Mouse (Mus musculus): ENCODE results near the gene Mad1l1.
"Not testable (repeated sequence)": the region's sequence is repeated elsewhere in the genome, so short reads cannot be mapped to it uniquely, and the experiment has no call there.

Gene Mad1l1

DNA sequence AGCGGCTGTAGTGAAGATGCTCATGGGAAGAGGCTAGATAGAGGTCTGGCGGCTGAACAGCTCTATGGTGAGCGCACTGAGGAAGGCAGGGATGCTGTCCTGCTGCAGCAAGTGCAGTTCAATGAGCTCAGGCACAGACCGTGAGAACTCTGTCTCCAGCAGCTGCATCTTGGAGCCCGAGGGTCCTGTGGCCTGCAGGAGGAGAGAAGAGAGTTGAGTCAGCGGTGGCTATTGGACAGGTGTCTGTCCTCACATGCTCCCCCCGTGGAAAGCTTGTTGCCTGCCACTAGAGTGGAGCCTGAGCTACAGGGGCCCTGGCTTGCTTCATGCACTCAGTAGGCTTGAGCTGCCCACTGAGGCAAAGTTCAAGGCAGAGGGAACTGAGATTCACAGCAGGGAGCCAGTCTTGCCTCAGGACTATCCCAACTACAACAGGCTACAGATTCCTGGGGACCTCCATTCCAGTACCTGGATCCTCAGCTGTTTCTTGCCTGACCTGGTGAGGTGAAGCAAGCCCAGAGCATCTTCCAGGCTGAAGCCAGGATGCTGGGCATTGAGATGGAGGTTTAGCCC, 312.2 kb downstream of the Mad1l1 start:
- DNase-seq (ENCODE audit: low spot score in 2 of 2) = no peak

DNA sequence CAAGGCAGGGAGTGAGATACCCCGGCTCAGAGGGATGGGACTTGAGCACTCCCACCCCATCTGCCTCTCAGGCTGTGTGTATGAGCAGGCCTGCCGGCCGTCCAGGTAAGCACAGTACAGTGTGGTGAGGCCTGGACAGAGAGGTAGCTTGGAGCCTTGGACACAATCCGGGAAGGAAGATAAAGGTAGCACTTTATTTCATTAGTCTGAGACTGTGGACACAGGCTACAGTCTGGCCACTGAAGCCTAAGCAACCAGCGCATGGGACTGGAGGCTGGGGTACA, 312.9 kb downstream of the Mad1l1 start:
- no peak for DNase-seq (ENCODE audit: low spot score in 2 of 2)

DNA sequence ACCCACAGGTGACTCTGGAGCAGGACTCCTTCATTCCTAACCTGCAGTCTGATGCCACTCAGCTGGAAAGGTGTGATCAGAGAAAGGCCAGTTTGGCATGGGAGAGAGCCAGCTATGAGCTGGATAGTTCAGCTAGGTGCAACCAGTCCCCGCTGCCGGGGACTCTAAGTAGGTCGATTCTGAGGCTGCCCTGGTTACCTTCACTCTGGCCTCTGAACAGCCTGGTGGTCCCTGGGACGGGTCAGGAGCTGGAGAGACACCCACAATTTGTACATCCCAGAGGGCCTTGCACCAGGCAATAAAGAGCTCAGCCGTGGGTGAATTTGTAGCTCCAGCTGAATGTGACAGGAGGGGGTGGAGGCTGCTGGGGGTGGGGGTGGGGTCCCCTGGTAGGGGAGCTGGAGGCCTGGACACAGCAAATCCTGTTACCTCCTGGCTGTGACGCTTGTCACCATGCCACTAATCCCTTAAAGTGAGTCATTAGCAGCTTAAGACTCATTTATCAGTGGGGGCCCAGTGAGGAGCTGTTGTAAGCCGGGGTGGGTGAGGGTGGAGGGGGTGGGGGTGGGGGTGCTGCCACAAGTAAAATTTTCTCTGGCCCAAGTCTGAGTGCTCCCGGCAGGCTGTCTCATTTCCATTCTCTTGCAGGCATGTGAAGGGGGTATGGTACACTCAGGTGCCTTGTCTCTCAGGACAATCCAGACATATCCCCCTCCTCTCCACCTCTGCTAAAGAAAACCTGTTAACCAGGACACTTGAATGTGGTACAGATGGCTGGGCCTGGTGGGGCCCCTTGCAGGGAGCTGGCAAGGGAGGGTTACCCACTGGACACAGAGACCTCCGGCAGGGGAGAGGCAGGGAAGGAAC, 313.5 kb downstream of the Mad1l1 start:
- DNase-seq (ENCODE audit: low spot score in 2 of 2) = no peak

DNA sequence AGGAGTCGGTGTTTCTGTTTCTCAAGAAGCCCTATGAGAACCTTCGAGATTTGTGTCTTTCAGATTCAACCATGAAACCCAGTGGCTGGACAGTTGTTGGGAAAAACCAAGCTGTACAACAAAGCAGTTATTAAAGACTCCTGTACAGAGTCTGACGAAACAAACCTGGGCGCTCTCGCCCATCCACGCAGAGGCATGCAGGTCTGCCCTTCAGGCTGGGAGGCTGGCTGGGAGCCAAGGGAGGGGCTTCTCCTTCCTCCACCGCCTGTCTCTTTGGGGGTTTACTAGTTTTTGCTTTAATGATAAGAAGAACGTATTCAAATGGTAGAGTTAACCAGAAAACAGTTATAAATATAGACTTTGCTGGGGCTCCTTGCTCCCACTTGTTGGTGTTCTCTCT, 314.5 kb downstream of the Mad1l1 start:
- DNase-seq (ENCODE audit: low spot score in 2 of 2) = no peak

DNA sequence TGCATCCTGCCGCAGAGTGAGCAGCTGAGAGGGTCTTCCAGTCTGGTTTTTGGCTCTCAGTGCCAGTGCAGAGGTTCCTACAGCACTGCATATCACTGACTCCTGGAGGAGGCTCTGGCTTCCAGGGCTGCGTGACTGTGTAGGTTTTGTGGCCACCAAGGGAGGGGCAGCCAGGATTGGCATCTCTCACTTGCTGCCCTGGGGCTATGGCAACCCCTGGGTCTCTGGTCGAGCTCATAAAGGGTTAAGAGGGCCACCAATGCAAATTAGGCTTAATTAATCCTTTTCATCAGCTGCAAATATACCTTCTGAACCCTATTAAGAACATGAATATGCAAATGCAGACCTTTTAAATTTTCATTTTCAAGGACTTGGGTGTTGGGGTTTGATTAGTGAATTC, 318.8 kb downstream of the Mad1l1 start:
- DNase-seq (ENCODE audit: low spot score in 2 of 2) = no peak

DNA sequence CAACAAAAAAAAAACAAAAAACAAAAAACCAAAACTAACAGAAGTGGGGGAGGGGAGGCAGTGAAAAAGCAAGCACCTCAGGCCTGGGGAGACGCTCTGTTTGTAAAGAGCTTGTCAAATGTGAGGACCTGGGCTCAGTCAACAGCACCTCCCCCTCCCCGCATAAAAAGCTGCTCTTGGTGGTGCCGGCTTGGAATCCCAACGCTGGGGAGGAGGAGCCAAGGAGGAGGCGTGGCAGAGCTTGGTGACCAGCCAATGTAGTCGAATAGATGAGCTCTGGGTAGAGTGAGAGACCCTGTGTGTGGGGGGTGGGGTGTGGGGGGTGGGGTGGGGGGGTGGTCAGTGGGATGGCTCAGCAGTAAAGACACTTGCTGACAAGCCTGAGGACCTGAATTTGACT, 322.4 kb downstream of the Mad1l1 start:
- no peak for DNase-seq (ENCODE audit: low spot score in 2 of 2)

DNA sequence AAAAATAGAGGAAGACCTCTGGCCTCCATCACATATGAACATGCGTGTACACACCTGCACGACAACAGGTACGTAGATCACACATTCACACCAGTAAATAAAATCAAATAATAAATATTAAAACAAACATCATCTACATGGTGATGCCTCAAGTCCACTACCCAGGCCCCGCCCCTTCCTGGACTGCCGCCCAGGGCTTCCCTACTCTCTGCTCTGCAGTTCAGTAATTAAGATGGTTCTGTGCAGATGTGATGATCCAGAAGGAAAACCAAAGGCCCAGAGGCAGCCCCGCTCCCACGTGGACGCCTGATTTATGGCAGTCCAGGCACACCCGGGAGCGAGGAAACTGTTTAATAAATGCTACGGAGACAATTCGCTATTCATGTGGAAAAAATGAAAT, 323.0 kb downstream of the Mad1l1 start:
- not testable (repeated sequence) for DNase-seq (ENCODE audit: low spot score in 2 of 2)

DNA sequence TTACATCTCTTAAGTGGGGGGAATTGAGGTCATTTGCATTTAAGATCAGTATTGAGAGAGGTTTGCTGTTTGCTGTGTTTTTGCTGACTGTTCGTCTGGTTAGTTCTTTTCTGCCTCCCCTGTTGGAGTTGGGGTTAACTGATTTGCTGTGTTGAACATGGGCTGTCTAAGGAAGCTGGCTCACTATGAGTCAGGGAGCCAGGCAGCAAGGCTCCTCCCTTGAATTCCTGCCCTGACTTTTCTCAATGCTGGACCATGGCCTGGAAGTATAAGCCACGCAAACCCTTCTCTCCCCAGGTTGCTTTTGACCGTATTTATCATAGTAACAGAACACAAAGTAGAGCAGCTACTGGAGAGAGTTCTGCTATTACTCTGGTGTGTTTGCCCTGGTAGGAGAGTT, 329.8 kb downstream of the Mad1l1 start:
- no peak for DNase-seq (ENCODE audit: low spot score in 2 of 2)

DNA sequence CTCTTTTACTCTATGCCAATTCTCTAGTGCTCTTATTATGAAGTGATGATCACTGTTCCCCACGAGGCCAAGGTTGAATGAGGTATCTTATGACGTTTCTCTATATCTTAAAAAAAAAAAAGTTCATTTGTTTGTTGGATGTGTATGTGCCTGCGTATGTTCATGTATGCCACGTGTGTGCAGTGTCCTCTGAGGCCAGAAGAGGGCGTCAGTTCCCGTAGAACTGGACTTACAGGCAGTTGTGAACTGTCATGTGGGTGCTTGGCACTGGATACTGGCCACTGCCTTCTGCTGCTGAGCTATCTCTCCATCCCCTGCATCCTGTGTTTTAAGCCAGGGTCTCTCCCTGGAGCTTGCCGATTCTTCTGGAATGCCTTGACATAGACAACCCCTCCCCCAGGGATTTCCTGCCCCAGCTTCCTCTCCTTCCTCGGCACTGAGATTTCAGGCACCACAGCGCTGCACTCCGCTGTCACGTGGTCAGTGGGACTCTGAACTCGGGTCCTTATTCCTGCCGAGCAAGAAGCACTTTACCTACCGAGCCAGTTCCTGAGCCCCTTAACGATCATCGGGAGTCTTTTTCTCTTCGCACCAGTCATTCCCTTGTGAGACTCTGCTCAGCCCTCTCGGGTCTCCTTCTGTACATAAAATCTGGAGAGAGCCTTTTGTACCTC, 336.1 kb downstream of the Mad1l1 start:
- no peak for DNase-seq (ENCODE audit: low spot score in 2 of 2)

DNA sequence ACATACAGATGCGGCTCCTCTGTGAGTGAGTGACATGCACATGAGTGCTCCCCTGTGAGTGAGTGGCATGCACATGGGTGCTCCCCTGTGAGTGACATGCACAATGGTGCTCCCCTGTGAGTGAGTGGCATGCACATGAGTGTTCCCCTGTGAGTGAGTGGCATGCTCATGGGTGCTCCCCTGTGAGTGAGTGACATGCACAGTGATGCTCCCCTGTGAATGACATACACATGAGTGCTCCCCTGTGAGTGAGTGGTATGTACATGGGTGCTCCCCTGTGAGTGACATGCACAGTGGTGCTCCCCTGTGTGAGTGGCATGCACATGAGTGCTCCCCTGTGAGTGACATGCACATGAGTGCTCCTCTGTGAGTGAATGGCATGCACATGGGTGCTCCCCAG, 339.4 kb downstream of the Mad1l1 start:
- DNase-seq (ENCODE audit: low spot score in 2 of 2) = no peak

DNA sequence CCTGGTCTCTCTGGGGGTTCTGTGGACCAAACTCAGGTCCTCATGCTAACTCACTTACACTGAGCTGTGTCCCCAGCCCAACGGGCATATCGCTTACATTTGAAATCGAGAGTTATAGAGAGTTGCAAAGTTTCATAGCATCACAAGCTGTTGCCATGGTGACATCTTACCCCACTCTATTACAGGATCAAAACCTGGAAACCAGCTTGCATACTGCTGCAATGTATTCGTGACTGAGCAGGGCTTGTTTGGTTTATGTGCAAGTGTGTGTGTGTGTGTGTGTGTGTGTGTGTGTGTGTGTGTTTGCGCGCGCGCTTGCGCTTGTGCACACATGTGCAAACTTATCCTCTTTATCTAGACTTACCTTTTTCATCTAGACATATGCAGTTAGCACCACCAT, 342.0 kb downstream of the Mad1l1 start:
- DNase-seq (ENCODE audit: low spot score in 2 of 2) = no peak

DNA sequence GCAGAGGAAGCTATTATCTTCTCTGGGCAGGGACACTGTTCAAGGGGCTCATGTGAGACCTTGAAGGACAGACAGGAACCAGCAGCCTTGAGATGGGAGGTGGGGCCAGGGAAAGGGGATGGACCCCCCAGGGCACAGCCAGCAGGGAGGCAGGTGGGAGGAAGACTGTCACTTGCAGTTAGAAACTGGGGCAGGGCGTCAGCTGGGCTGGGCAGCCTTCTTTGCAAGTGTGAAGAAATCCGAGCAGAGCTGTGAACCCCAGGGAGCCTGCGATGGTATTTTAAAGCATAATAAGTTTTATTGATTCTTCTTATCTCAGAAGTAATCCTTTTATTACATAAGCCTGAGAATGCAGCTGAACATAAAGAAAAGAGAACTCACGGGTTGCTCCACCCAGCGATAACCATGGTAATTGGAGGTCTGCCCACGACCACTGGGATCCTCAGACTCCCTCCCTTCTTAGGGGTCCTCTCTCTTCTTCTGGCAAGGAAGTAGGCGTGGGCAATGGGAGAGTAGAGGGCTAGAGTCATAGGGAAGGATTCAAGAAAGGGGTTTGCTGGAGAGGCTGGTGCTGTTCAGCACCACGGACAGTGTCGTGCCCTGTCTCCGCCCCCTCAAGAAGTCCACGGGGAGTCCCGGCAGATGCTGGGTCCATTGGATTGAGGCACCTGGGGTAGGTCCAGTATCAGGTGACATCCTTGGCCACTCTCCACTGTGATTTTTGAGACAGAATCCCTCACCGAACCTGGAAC, 342.7 kb downstream of the Mad1l1 start:
- no peak for DNase-seq (ENCODE audit: low spot score in 2 of 2)

DNA sequence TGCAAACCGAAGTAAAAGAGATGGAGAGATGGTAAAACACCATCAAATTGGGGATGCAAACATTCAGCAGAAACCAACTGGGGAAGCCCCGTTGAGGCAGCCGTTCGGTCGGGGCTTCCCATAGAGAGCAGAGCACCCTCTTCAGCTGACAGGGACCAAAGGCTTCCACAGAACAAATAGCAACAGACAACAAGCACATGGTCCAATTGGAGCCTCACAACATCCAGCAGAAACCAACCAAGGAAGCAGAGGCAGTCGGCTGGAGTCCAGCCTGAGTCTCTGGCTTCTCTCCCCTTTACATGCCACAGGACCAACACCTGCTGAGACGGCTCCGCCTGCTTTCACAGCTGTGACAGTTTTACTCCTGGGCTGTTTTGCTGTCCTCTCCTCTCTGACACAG, 343.9 kb downstream of the Mad1l1 start:
- no peak for DNase-seq (ENCODE audit: low spot score in 2 of 2)

DNA sequence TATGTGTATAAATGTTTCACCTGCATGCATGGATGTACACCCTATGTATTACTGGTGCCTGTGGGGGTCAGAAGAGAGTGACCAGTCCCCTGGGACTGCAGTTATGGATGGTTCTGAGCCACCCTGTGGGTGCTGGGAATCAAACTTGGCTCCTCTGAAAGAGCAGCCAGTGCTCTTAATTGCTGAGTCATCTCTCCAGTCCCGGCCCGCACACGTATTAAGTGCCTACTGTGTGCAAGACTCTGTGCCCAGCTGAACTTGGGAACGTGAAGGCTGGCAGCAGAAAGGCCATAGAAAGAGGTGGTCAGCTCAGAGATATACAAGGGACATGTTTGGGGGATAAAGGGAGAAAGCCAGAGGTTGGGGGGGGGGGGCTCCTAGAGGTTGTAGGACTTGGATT, 344.8 kb downstream of the Mad1l1 start:
- no peak for DNase-seq (ENCODE audit: low spot score in 2 of 2)

DNA sequence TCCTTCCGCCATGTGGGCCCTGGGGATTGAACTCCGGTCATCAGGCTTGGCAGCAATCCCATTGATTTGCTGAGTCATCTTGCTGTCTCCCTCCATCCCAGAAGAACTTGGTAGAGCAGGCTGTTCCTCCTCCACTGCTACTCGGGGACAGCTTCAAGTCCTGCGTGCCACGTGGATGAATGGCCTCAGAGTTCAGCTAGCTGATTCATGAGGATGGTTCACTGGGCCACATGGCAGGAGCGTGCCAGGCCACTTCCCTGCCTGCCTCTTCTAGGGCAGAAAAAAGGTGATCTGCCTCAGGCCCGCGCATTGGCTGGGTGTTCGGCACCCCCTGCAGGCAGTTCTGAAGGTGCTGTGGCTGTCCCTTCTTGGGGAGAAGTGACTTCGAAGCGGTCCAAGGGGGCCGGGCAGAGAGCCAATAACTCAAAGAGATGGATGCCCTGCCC, 351.1 kb downstream of the Mad1l1 start:
- peak; percentile 22 to 30 for DNase-seq (ENCODE audit: low spot score in 2 of 2)

DNA sequence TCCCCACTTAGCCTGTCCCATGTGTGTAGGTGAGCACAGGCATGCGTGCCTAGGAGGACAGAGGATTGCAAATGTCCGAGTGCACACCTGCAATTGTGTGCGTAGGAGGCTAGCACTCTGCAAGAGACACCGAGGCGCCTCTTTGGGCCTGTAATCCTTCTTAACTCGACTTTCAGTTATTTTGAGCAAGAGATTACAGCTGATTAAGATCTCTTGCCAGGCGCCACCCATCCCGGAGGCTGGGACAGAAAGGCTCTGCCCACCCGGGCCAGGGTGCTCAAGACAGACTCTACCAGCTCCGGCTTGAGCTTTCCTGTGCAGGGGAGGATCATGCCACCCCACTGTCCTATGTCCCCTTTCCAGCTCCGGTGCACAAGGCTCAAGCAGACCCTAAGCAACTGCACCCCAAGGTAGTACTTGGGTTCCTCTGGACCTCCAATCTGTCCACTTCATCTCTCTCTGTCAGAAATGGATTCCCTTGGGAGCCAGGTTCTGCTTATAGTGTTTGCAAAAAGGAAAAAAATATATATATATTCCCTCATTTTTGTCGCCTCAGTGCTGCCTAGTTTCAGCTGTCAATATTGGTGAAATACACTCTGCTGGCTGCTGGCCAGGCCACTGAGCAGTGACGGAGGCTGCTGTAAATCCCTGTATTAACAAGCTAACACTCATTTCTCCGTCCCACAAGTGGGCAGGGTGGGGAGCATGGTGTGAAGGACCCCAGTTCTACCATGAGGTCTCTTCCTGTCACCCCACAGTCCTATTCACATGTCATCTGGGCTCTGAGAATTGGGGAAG, 352.0 kb downstream of the Mad1l1 start:
- no peak for DNase-seq (ENCODE audit: low spot score in 2 of 2)

DNA sequence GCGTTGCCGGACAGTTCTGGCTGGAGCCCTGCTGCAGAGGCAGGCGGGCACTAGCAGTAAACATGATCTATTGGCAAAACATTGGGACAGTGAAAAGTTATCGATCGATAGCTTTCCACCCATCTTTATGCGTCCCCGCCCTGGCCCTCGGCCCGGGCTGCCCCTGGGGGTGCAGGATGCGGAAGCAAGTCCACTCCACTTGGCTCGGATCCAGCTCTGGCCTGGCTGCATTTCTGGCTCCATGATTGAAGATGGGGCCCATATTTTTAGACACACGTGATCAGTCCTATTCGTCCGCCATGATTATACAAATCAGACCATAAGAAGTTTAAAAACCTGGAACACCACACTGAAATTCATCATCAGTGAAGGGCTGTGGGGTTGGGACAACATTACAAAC, 355.8 kb downstream of the Mad1l1 start:
- DNase-seq (ENCODE audit: low spot score in 2 of 2) = no peak

DNA sequence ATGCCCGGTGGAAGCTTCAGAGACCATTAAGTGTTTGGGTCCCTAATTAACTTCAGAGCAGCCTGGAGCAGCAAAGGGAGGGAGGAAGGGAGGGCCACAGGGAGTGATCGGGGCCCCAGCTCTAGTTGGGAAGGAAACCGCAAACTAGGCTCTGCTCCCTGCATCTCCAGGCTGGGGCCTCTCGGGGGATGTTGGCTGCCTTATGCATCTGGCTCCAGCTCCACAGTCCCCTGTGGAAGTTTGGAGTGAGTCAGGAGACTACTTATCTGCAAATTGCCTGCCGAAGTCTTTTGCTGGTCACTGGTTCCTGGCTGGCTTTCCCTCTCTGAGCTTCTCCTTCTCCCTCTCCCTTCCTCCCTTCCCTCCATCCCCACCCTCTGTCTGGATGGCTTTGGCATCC, 357.0 kb downstream of the Mad1l1 start:
- DNase-seq (ENCODE audit: low spot score in 2 of 2) = peak; percentile 52 to 56

DNA sequence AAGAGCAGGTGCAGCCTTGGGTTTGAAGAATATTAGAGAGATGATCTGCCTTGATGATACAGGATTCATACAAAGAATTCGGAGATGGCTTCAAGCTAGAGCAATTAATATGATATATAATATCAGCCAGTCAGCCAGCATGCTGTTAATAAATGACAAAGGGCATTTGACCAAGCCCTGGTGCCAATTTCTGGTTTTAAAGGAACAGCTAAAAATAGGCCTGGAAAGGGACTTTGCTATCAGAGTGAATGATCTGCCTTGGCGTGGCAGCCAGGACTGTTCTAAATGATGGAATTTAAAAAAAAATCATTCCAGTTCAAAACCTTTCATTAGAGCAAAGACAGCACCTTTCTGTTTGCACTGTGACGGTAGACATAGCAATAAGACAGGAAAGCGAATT, 361.6 kb downstream of the Mad1l1 start:
- no peak for DNase-seq (ENCODE audit: low spot score in 2 of 2)

Measured in heart, adult 9 months (tissue).